Comparison of ENCODE assay signal across 10 mouse cellular contexts in genomic region chr11:44685129-44685528, GRCm38 (mm10).
A peak's percentile ranks its signal among the peaks of the same experiment; 100 is the strongest.
DNase-seq lines count a peak whose midpoint lies in the region; ATAC-seq and TF ChIP-seq lines count a peak whose summit lies in the region.
"Had no signal": no experiment of that assay in that cellular context is flagged by ENCODE, and none has a peak within 500 bp of the region (broad histone marks: within the 10 kb centered on the region; RNA-seq: fewer than 3 reads in every experiment).

No protein-coding gene starts in this region.

- DNase-seq in heart, postnatal 14 days: no peak
- DNase-seq in lung, postnatal 0 days (ENCODE audit: low spot score): peak; percentile 30
- no peak for DNase-seq in lung, postnatal 25 days (ENCODE audit: low spot score)
- no peak for DNase-seq in hindbrain, postnatal 0 days (ENCODE audit: low spot score)
- DNase-seq in cerebellum, adult 18-20 months: no peak
- DNase-seq in spleen, postnatal 10 days (ENCODE audit: low spot score in 2 of 2): no peak
- DNase-seq: adrenal gland, adult 8-10 months; cerebellum, adult 9-11 months had no signal

- H3K27me3 ChIP-seq in heart, embryonic 11.5 days (ENCODE audit: control insufficient read depth, insufficient read depth, low read length): no peaks in the 10 kb centered on the region
- no peaks in the 10 kb centered on the region for H3K27me3 ChIP-seq in lung, postnatal 0 days (replicated peaks; ENCODE audit: insufficient read depth, low read length)
- no peaks in the 10 kb centered on the region for H3K27me3 ChIP-seq in hindbrain, postnatal 0 days (ENCODE audit: insufficient read depth, low read length)
- no peaks in the 10 kb centered on the region for H3K27me3 ChIP-seq in stomach, embryonic 15.5 days (replicated peaks)

- H3K4me1 ChIP-seq in heart, embryonic 11.5 days (ENCODE audit: control insufficient read depth, insufficient read depth, low read length): peaks cover 17% of the 10 kb centered on the region
- peaks cover 15% of the 10 kb centered on the region for H3K4me1 ChIP-seq in lung, postnatal 0 days (ENCODE audit: insufficient read depth, low read depth, low read length)
- 0 out of 2 replicates have a peak, but pooled peaks cover 3% of the 10 kb centered on the region for H3K4me1 ChIP-seq in hindbrain, postnatal 0 days (ENCODE audit: insufficient read depth, low read length)
- H3K4me1 ChIP-seq in stomach, embryonic 15.5 days: no peaks in the 10 kb centered on the region

- no peak overlapping the region for H3K9ac ChIP-seq in heart, embryonic 11.5 days (ENCODE audit: low read depth, low read length)
- no peak overlapping the region for H3K9ac ChIP-seq in lung, postnatal 0 days (replicated peaks; ENCODE audit: low read depth)
- H3K9ac ChIP-seq in hindbrain, postnatal 0 days (replicated peaks; ENCODE audit: low read length): no peak overlapping the region
- H3K9ac ChIP-seq in stomach, embryonic 15.5 days: no peak overlapping the region

- 40% methylated on average over 3 of the region's 3 CpGs for WGBS in heart, embryonic 11.5 days (ENCODE audit: insufficient replicate concordance)
- WGBS in lung, postnatal 0 days: 25% methylated on average over 3 of the region's 3 CpGs
- WGBS in hindbrain, postnatal 0 days: 74% methylated on average over 3 of the region's 3 CpGs
- WGBS in stomach, embryonic 15.5 days: 52% methylated on average over 3 of the region's 3 CpGs

- no peaks in the 10 kb centered on the region for H3K9me3 ChIP-seq in heart, embryonic 11.5 days (replicated peaks; ENCODE audit: control insufficient read depth, low read length)
- H3K9me3 ChIP-seq in lung, postnatal 0 days (ENCODE audit: low read length): no peaks in the 10 kb centered on the region
- no peaks in the 10 kb centered on the region for H3K9me3 ChIP-seq in hindbrain, postnatal 0 days (ENCODE audit: low read length)
- H3K9me3 ChIP-seq in stomach, embryonic 15.5 days: no peaks in the 10 kb centered on the region

- no peak for TF ChIP-seq CTCF in lung, postnatal 0 days (IDR thresholded peaks at IDR 0.05)
- TF ChIP-seq CTCF in hindbrain, postnatal 0 days (IDR thresholded peaks at IDR 0.05; ENCODE audit: low read depth): no peak

- H3K4me2 ChIP-seq in heart, embryonic 11.5 days: peak overlapping the region; percentile 38; the same call in 1 of the 2 replicates
- peak overlapping the region; percentile 39 for H3K4me2 ChIP-seq in lung, postnatal 0 days (replicated peaks; ENCODE audit: low read depth, low read length)
- H3K4me2 ChIP-seq in hindbrain, postnatal 0 days (ENCODE audit: low read depth, low read length): no peak overlapping the region
- H3K4me2 ChIP-seq in stomach, embryonic 15.5 days: no peak overlapping the region

- no peak for ATAC-seq in heart, embryonic 11.5 days (replicated peaks; ENCODE audit: insufficient number of reproducible peaks, low FRiP score, low TSS enrichment)
- no peak for ATAC-seq in lung, postnatal 0 days
- ATAC-seq in hindbrain, postnatal 0 days: no peak
- ATAC-seq in stomach, embryonic 15.5 days (ENCODE audit: insufficient read depth, low FRiP score, low read depth): no peak

- H3K36me3 ChIP-seq in heart, embryonic 11.5 days (ENCODE audit: control insufficient read depth, insufficient read depth, low read length): no peaks in the 10 kb centered on the region
- no peaks in the 10 kb centered on the region for H3K36me3 ChIP-seq in lung, postnatal 0 days (ENCODE audit: insufficient read depth, low read length)
- no peaks in the 10 kb centered on the region for H3K36me3 ChIP-seq in hindbrain, postnatal 0 days (ENCODE audit: insufficient read depth, low read length)
- no peaks in the 10 kb centered on the region for H3K36me3 ChIP-seq in stomach, embryonic 15.5 days

- intact Hi-C loops in heart, postnatal 14 days (cut with DNase I): loop anchor here (5.0 kb wide), 1 partner anchor 68 kb away; the partner anchor contains the start of gene Ebf1

- no peak for TF ChIP-seq EP300 in lung, postnatal 0 days (IDR thresholded peaks at IDR 0.05)

- H3K27ac ChIP-seq in heart, embryonic 11.5 days (ENCODE audit: low read depth, low read length): no peak overlapping the region
- H3K27ac ChIP-seq in lung, postnatal 0 days (ENCODE audit: low read length): peak overlapping the region; percentile 43; the same call in 1 of the 2 replicates
- peak overlapping the region; percentile 32; the same call in 1 of the 2 replicates for H3K27ac ChIP-seq in hindbrain, postnatal 0 days
- 0 out of 2 replicates have a peak overlapping the region, but pooled peaks have one; percentile 51 for H3K27ac ChIP-seq in stomach, embryonic 15.5 days

- H3K4me3 ChIP-seq in heart, embryonic 11.5 days (ENCODE audit: low read depth, low read length): no peak overlapping the region
- H3K4me3 ChIP-seq in lung, postnatal 0 days (ENCODE audit: low read depth, low read length): no peak overlapping the region
- no peak overlapping the region for H3K4me3 ChIP-seq in hindbrain, postnatal 0 days (ENCODE audit: low read length)
- no peak overlapping the region for H3K4me3 ChIP-seq in stomach, embryonic 15.5 days (replicated peaks)

Comparison
In these comparisons a context has a peak if more than half of its experiments do, and no peak if none do; other contexts are left out.
1. H3K4me2 ChIP-seq: peak in heart, embryonic 11.5 days (single experiment) and lung, postnatal 0 days (single experiment); none in hindbrain, postnatal 0 days (single experiment) and stomach, embryonic 15.5 days (single experiment).